Mouse (Mus musculus) ovary, postnatal 14 days (tissue): ENCODE data around the gene Met.

Experiments used
- DNase-seq: peaks from one replicate; pipeline ENCODE4 v3.0.0; 2022; ENCODE audit warnings: low spot score

Gene Met

DNA sequence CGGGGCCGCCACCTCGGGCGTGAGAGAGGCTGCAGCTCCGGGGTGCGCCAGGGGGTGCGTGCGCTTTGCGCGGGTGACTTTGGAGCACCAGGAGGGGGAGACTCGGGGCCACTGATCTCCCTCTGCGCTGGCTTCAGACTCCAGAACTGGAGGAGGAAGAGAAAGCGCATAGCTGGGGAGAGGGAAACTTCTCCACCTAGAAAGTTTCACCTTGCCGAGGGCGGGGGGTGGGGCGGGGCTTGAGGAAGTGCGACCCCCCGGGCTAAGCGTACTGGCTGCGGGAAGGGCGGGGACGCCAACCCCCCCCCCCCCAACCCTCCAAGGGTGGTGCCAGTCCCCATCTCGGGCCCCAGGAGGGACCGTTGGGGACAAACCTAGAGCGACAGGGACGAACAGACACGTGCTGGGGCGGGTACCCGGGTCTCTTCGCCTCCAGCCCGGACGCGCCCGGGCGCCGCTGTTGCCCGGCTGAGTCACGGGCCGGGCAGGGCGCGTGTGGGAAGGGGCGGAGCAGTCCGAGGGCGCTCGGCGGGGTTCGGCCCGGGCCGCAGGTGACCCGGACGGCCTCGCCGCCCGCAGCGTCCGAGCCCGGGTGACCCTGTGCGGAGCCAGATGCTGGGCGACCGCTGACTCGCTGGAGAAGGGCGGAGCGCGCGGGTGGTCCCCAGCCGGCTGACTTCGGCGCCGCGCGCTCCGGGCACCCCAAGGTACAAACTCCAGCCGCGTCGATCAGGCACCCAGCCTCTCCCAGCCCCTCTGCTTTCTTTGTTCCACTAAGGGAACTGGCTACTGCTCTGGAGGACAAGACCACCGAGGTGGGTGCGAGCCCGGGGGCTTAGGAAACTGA, at the start of gene Met:
Met (plus strand) TSS at position 367 of the 847 bp plus-strand sequence.
- peak; percentile 36 for DNase-seq

DNA sequence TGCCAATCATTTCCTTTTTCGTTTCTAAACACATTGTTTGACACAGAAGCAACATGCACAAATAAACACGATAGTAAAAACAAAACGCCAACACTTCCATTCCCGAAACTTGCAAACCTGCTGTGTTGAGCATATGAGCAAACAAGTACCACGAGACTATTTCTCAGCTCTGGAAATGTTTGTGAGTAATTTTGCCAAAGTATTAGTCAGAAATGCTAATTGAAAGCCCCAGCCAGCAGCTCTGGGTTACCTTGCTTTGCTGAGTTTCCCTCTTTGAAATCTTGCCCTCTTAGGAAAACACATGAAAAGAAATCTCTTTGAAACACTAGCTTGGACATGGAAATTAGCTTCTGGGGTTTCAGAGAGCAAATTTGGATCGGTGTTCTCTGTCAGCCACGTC, 45.4 kb upstream of the Met start:
- no peak for DNase-seq

GRCm38 (mm10) chr6:17422432-17422831, 41.2 kb upstream of the Met start:
- no peak for DNase-seq

DNA sequence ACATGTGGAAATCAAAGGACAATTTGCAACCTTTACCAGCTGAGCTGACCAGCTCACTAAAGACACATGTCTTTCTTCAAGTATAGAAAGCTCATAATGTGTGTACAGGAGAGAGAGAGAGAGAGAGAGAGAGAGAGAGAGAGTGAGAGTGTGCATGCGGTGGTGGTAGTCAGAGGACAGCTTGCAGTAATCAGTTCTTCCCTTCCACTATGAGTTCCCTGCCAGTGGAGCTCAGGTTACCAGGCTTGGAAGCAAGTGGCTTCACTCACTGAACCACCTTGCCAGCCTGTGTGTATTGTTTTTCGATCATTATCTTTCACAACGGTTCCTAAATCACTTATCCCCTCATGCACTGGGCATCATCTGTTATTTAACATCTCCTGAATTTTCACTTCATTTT, 34.6 kb upstream of the Met start:
- DNase-seq, result no peak

DNA sequence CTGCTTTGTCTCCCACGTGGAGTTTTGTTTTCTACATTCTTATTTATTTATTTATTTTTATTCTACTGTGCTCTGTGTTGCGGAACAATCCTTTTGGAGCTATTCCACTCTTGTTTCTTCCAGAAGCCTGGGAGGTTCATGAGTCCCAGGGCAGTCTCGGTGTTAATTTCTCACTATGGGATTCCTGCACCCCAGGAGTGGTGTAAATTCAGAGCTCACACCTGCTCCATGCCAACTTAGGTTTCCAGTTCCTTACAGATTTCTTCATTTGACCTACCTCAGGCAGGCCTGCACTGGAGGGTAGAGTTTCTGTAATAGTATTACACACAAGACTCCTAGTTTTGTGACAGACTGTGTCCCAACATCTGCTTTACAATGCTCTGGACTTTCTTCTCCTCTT, 34.0 kb upstream of the Met start:
- no peak for DNase-seq

- no peak for DNase-seq
Observed at GRCm38 (mm10) chr6:17443311-17443710, 20.3 kb upstream of the Met start.

- no peak for DNase-seq
Observed at GRCm38 (mm10) chr6:17451305-17451704, 12.3 kb upstream of the Met start.

- DNase-seq, result no peak
Observed at GRCm38 (mm10) chr6:17455116-17455515, 8.5 kb upstream of the Met start.

- no peak for DNase-seq
Observed at GRCm38 (mm10) chr6:17459561-17459960, 4.0 kb upstream of the Met start.

DNA sequence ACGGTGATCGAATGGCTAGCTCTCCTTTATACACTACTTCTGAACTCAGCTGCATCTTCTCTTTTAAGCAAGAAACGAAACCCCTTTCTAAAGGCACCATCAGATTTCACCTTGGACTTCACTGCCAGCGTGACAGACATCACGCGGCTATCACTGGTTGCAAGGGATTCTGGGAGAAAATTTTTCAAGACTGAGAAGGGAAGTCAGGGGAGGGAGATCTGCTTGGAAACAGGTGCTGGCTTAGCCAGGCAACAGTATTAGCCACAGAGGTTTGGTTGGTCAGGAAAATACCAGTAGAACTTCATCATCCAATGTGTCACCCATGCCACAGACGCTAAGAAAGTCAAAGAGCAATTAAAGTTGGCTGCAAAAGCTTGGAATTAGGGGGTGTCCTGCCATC, 2.2 kb upstream of the Met start:
- no peak for DNase-seq

GRCm38 (mm10) chr6:17464281-17465025, 853 bp downstream of the Met start:
- peak; percentile 9 for DNase-seq

DNA sequence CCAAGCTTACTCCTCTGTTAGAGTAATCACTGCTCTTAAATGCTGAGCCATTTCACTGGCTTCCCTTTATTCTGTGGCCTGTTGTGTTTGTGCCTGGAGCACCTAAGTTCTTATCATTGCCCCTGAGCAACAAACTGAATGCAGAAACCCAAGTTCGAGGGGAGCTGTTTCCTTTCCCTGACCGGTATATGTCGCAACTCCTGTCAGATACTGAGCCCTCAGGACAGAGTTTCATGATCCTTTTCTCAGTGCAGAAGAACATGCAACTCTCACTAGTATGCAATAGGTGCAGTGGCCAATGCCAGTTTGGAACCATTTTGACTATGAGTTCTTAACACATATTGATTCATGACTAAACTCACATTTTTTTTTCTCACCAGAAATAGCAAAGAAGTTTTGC, 2.9 kb downstream of the Met start:
- no peak for DNase-seq

DNA sequence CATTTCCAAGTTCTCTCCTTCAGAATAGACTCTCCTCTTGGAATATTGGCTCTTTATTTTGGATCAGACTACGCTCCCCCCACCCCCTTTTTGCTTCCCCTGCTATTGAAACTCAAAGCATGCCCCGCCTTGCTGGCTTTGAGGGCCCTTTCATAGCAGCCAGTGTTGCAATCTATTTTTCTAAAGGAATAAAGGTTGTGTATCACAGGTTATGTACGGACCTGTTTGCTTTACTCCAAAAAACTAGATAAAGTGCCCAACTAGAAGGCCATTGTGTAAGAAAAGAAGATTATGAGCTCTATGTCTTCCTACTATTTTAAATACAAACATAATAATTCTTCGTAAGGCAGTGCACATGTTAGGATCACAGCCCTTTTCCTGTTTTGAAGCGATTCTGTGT, 5.4 kb downstream of the Met start:
- DNase-seq, result no peak

DNA sequence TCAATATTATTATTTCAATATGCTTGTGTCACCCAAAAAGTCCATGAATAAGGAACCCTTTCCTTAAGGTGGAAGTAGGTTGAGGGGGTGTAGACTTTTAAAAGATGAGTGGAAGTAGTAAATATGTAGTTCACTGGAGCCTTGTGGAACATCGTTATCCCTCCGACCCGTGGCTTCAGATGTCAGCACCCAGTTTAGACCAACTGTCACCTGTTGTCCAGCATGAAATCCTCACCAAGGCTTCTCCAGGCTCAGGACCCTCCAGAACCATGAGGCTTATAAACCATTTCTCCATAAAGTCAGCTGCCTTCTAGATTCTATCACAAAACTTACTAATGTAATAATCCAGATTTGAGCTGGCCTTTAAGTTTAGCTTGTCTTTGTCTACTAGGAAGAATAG, 9.5 kb downstream of the Met start:
- DNase-seq, result no peak

DNA sequence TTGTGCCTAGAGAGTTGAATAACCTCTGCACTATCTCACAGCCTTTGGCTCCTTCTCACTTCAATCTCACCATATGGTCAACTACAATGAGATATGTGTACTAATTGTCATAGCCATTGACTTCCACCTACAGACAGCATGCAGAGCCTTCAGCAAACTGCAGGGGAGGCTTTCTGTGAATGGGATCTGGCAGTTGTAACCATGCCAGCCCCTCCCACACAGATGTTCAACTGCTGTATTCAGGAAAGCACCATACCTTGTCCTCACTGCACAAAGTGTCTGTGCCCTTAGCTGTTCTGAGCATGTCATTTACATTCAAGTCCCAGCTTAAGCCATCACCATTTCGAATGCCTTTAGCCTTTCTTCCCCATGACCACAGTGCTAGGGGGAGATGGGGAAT, 14.2 kb downstream of the Met start:
- DNase-seq, result no peak

DNA sequence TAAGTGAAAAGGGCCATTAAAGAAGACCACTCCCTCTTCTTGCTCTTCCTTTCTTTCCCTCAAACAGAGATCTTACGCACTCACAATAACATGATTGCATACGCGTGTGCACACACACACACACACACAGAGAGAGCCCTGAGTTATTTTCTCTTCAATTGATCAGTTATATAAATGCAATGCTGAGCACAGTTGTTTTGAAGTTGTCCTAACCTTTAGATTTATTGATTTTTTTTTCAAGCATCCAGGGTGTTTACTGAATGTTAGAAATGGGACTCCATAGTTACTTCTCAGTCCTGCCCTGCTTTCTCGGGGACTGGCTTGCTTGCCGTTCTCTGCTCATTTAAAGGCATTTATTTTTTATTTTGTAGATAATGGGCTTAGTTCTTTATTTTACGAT, 14.7 kb downstream of the Met start:
- DNase-seq, result no peak

- DNase-seq, result no peak
Observed at GRCm38 (mm10) chr6:17478838-17479570, 15.4 kb downstream of the Met start.

- no peak for DNase-seq
Observed at GRCm38 (mm10) chr6:17481068-17481467, 17.5 kb downstream of the Met start.

- no peak for DNase-seq
Observed at GRCm38 (mm10) chr6:17485244-17485643, 21.6 kb downstream of the Met start.

DNA sequence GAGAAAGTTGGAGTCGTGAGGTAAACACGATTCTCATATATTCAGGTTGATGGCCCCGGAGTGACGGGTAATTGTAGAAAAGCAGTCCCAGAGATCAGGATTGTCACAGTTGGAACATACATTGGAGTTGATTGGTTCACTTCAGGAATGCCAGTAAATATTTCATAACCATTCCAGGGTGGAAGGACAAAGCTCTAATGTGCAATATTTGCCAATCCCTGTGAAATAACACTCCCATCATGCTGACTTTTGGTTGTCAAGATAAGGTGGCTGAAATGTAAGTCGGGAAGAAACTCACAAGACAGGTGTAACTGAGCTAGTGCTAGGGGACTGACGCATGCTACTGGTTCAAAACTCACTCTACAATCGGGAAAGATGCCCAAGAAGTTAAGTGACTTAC, 22.2 kb downstream of the Met start:
- DNase-seq, result no peak

DNA sequence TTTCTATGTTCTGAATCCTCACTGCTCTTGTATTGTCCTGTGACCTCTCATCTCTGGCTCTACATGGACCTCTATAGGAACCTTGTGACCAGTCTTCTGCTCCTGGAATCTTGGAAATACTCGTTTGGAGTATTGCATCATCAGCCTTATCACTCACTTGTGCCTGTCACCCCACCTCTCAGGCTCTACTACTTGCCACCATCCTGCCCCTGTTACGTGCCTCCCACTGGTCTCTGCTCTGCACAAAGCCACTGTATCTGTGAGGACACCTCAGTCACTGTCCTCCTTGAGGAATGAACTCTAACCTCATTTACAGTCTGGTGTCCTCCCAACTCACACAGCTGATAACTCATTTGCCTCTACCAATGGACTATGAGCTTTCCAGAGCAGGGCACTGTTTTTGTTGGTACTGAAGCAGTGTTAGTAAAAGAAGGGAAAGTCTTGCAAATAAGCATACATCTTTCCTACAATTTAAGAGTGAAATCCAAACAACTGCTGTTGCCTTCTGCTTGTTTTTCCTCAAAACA, 24.8 kb downstream of the Met start:
- no peak for DNase-seq

GRCm38 (mm10) chr6:17490786-17491185, 27.2 kb downstream of the Met start:
- no peak for DNase-seq

- no peak for DNase-seq
Observed at GRCm38 (mm10) chr6:17491502-17491901, 27.9 kb downstream of the Met start.
